Mouse (Mus musculus) heart, adult 2 months (tissue): ENCODE measurements around the gene Ryr1. TPM values are rescaled to one million over a fixed set of nuclear protein-coding genes. Genes with fewer than 3 reads are reported as not detected.
"Not testable (repeated sequence)": the region's sequence is repeated elsewhere in the genome, so short reads cannot be mapped to it uniquely, and the experiment has no call there.

Experiments used
- DNase-seq, 2 experiments: peaks; one replicate each; pipeline ENCODE4 v3.0.0; 2021
- H3K27ac ChIP-seq: fragments of 200-600 bp; 2 replicates; pipeline ENCODE4 v1.8.1; 2022
- H3K27me3 ChIP-seq: fragments of 200-500 bp; 2 replicates; pipeline ENCODE4 v1.6.1; 2012; ENCODE audit warnings: mild to moderate bottlenecking, low read length, inconsistent platforms, mixed read lengths; ENCODE audit not compliant: control insufficient read depth, insufficient read depth
- H3K36me3 ChIP-seq: fragments of 200-500 bp; 2 replicates; pipeline ENCODE4 v1.6.1; 2012; ENCODE audit warnings: low read length, inconsistent platforms; ENCODE audit not compliant: control insufficient read depth, insufficient read depth
- H3K4me1 ChIP-seq: fragments of 200-500 bp; 2 replicates; pipeline ENCODE4 v1.6.1; 2011; ENCODE audit warnings: low read length; ENCODE audit not compliant: control insufficient read depth, insufficient read depth
- H3K4me3 ChIP-seq: fragments of 200-600 bp; 2 replicates; pipeline ENCODE4 v1.8.1; 2022
- H3K79me2 ChIP-seq: fragments of 200-500 bp; replicated peaks from 2 replicates; pipeline ENCODE4 v1.6.1; 2012; ENCODE audit warnings: mild to moderate bottlenecking, inconsistent platforms, low read length, moderate library complexity, mixed read lengths; ENCODE audit not compliant: control insufficient read depth, insufficient read depth
- H3K9ac ChIP-seq: fragments of 200-500 bp; 2 replicates; pipeline ENCODE4 v1.6.1; 2012; ENCODE audit warnings: low read depth, mild to moderate bottlenecking, control low read depth, inconsistent platforms, low read length, mixed read lengths
- CTCF ChIP-seq: fragments of 200-600 bp; IDR thresholded peaks from 2 replicates; pipeline ENCODE4 v1.8.1; 2022; ENCODE audit warnings: antibody characterized with exemption, mild to moderate bottlenecking, moderate library complexity
- EP300 ChIP-seq: fragments of 200-500 bp; IDR thresholded peaks from 2 replicates; pipeline ENCODE4 v1.6.1; 2011; ENCODE audit warnings: low read depth, low read length, control low read depth; ENCODE audit not compliant: insufficient read depth
- POLR2A ChIP-seq: fragments of 200-500 bp; IDR thresholded peaks from 2 replicates; pipeline ENCODE4 v1.6.1; 2011; ENCODE audit warnings: mild to moderate bottlenecking, low read depth, low read length, control low read depth; ENCODE audit not compliant: insufficient read depth
- WGBS: fragments of 180-500 bp; shearing (Covaris S2); methylation state at CpG from one replicate; pipeline ENCODE4 v1.1.7; 2018; 5-methylcytosine and 5-hydroxymethylcytosine counted together
- intact Hi-C: fragments of 180-260 bp; cut with DNase I; formaldehyde crosslinking; loops from one replicate; pipeline ENCODE4 v1.15.1; 2025
- polyA plus RNA-seq: library from polyadenylated mRNA; depleted of rRNA; stranded (reverse); fragments of >200 nt; gene quantifications from 2 replicates; pipeline ENCODE4 v1.2.3, GENCODE M21; 2012
- total RNA-seq, 2 experiments: library from RNA; stranded (reverse); gene quantifications; 2 replicates each; pipeline ENCODE4 v1.2.3; 2021

Ryr1 gene
- total and polyA plus RNA-seq, 3 experiments: under 0.01 to 0.18 (median 0.08) TPM

GRCm38 (mm10) chr7:29151486-29151885 lies 26.5 kb upstream of the Ryr1 start:
- H3K27me3 ChIP-seq: no peaks in the 10 kb centered on the region
- H3K9ac ChIP-seq: no peak overlapping the region
- H3K4me3 ChIP-seq: no peak overlapping the region
- intact Hi-C loops: no loop called here
- peaks cover 2% of the 10 kb centered on the region; the same call in 1 of the 2 replicates for H3K4me1 ChIP-seq
- H3K36me3 ChIP-seq: no peaks in the 10 kb centered on the region
- no peak for DNase-seq
- no peak overlapping the region for H3K27ac ChIP-seq
- WGBS: 61% methylated on average over 10 of the region's 10 CpGs
- TF ChIP-seq POLR2A (no peak), EP300 (no peak), CTCF (no peak)
- no peaks in the 10 kb centered on the region for H3K79me2 ChIP-seq

DNA sequence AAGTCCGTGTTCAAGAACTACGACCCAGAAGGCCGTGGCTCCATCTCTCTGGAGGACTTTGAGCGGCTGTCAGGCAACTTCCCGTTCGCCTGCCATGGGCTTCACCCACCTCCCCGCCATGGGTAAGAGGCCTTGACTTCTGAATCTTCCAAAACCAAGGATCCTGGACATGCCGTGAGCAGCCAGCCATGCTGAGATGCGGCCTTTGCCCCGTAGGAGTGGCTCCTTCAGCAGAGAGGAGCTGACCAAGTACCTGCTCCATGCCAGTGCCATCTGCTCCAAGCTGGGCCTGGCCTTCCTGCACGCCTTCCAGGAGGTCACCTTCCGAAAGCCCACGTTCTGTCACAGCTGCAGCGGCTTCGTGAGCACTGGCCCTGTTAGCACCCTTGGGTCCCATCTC lies 23.8 kb upstream of the Ryr1 start:
- Histone ChIP-seq H3K36me3 (no peaks in the 10 kb centered on the region), H3K27ac (no peak overlapping the region), H3K4me3 (no peak overlapping the region), H3K4me1 (no peaks in the 10 kb centered on the region), H3K27me3 (no peaks in the 10 kb centered on the region), H3K79me2 (no peaks in the 10 kb centered on the region), H3K9ac (no peak overlapping the region)
- WGBS: 88% methylated on average over 15 of the region's 15 CpGs
- no peak for TF ChIP-seq CTCF
- TF ChIP-seq POLR2A: no peak
- TF ChIP-seq EP300: no peak
- DNase-seq: no peak
- intact Hi-C loops: no loop called here

GRCm38 (mm10) chr7:29146625-29147367 lies 21.8 kb upstream of the Ryr1 start:
- Histone ChIP-seq H3K79me2 (no peaks in the 10 kb centered on the region), H3K4me1 (no peaks in the 10 kb centered on the region), H3K9ac (no peak overlapping the region), H3K36me3 (no peaks in the 10 kb centered on the region), H3K4me3 (no peak overlapping the region), H3K27ac (no peak overlapping the region), H3K27me3 (no peaks in the 10 kb centered on the region)
- no peak for TF ChIP-seq POLR2A
- TF ChIP-seq EP300: no peak
- no peak for TF ChIP-seq CTCF
- no peak for DNase-seq
- intact Hi-C loops: no loop called here
- 88% methylated on average over 7 of the region's 7 CpGs for WGBS

- DNase-seq: peak in 1 of 2 experiments; percentile 29
- no peaks in the 10 kb centered on the region for H3K27me3 ChIP-seq
- TF ChIP-seq POLR2A: no peak
- TF ChIP-seq CTCF: no peak
- TF ChIP-seq EP300: no peak
- H3K27ac ChIP-seq: no peak overlapping the region
- no peaks in the 10 kb centered on the region for H3K79me2 ChIP-seq
- intact Hi-C loops: no loop called here
- H3K4me1 ChIP-seq: no peaks in the 10 kb centered on the region
- 74% methylated on average over 4 of the region's 4 CpGs for WGBS
- H3K36me3 ChIP-seq: no peaks in the 10 kb centered on the region
- no peak overlapping the region for H3K9ac ChIP-seq
- H3K4me3 ChIP-seq: no peak overlapping the region
Measured at GRCm38 (mm10) chr7:29144006-29144405, 19.0 kb upstream of the Ryr1 start.

- Histone ChIP-seq H3K27ac (no peak overlapping the region), H3K9ac (no peak overlapping the region), H3K4me3 (no peak overlapping the region), H3K27me3 (no peaks in the 10 kb centered on the region), H3K36me3 (no peaks in the 10 kb centered on the region), H3K4me1 (no peaks in the 10 kb centered on the region), H3K79me2 (no peaks in the 10 kb centered on the region)
- no peak for DNase-seq
- intact Hi-C loops: no loop called here
- 75% methylated on average over 8 of the region's 8 CpGs for WGBS
- TF ChIP-seq CTCF: no peak
- TF ChIP-seq EP300: no peak
- no peak for TF ChIP-seq POLR2A
Measured at GRCm38 (mm10) chr7:29141416-29141815, 16.4 kb upstream of the Ryr1 start.

- H3K79me2 ChIP-seq, DNase-seq, H3K27ac ChIP-seq, H3K9ac ChIP-seq, H3K27me3 ChIP-seq, H3K4me3 ChIP-seq, H3K36me3 ChIP-seq, H3K4me1 ChIP-seq, intact Hi-C loops: not testable (repeated sequence)
- 87% methylated on average over 3 of the region's 4 CpGs for WGBS
Measured at GRCm38 (mm10) chr7:29139237-29139636, 14.3 kb upstream of the Ryr1 start.
